Mouse (Mus musculus): ENCODE data around the gene F2r.

GRCm38 (mm10) chr13:95617671-95618171 is 566 bp downstream of the F2r start:
- no peak for TF ChIP-seq CTCF (IDR thresholded peaks at IDR 0.05; ENCODE audit: insufficient read depth, low read length)
- no peak for TF ChIP-seq POLR2A (IDR thresholded peaks at IDR 0.05; ENCODE audit: borderline replicate concordance, extremely low read depth, low read depth, low read length)
